Mouse (Mus musculus): ENCODE measurements around the gene Tspan18.

GRCm38 (mm10) chr2:93368954-93369353 lies 34.6 kb upstream of the Tspan18 start:
- TF ChIP-seq POLR2A (IDR thresholded peaks at IDR 0.05; ENCODE audit: borderline replicate concordance, extremely low read depth, low read depth, low read length) (no peak), CTCF (IDR thresholded peaks at IDR 0.05; ENCODE audit: insufficient read depth, low read length) (no peak)

All from lung, adult 2 months (tissue).